Mouse (Mus musculus) ES-Bruce4 (cell line): ENCODE measurements around the gene Patj. TPM values are rescaled to one million over a fixed set of nuclear protein-coding genes. Genes with fewer than 3 reads are reported as not detected.

Experiments used
- H3K27ac ChIP-seq: 2 replicates; pipeline ENCODE4 v1.5.1; 2012; ENCODE audit warnings: low read length, inconsistent platforms; ENCODE audit not compliant: insufficient read depth
- H3K27me3 ChIP-seq: 2 replicates; pipeline ENCODE4 v1.6.1; 2012; ENCODE audit warnings: mild to moderate bottlenecking, low read length, inconsistent platforms; ENCODE audit not compliant: control insufficient read depth, poor library complexity, insufficient read depth, severe bottlenecking
- H3K36me3 ChIP-seq: 2 replicates; pipeline ENCODE4 v1.6.1; 2012; ENCODE audit warnings: inconsistent platforms, mild to moderate bottlenecking, low read length, moderate library complexity; ENCODE audit not compliant: control insufficient read depth, poor library complexity, insufficient read depth, severe bottlenecking
- H3K4me1 ChIP-seq: one replicate; pipeline ENCODE4 v1.8.1; 2011; ENCODE audit warnings: low read length; ENCODE audit not compliant: control insufficient read depth, insufficient read depth
- H3K4me3 ChIP-seq: 2 replicates; pipeline ENCODE4 v1.5.1; 2011; ENCODE audit warnings: low read depth, mild to moderate bottlenecking, low read length
- H3K9ac ChIP-seq: 2 replicates; pipeline ENCODE4 v1.6.1; 2012; ENCODE audit warnings: low read depth, mild to moderate bottlenecking, inconsistent platforms; ENCODE audit not compliant: poor library complexity, severe bottlenecking
- H3K9me3 ChIP-seq: replicated peaks from 2 replicates; pipeline ENCODE4 v1.6.1; 2012; ENCODE audit warnings: mild to moderate bottlenecking, low read length, inconsistent platforms; ENCODE audit not compliant: control insufficient read depth, poor library complexity, insufficient read depth, severe bottlenecking
- CTCF ChIP-seq: IDR thresholded peaks from one replicate; pipeline ENCODE4 v1.8.1; 2011; ENCODE audit warnings: low read depth, low read length
- EP300 ChIP-seq: IDR thresholded peaks from 2 replicates; pipeline ENCODE4 v1.6.1; 2011; ENCODE audit warnings: low read depth, low read length; ENCODE audit not compliant: insufficient read depth
- POLR2A ChIP-seq: IDR thresholded peaks from one replicate; pipeline ENCODE4 v1.8.1; 2011; ENCODE audit warnings: low read length; ENCODE audit not compliant: insufficient read depth
- polyA plus RNA-seq: library from polyadenylated mRNA; stranded (reverse); fragments of >200 nt; gene quantifications from 2 replicates; pipeline ENCODE4 v1.2.4, GENCODE M21; 2011; ENCODE audit warnings: low read depth; ENCODE audit not compliant: missing spikeins, insufficient read depth, insufficient read length

The Patj gene
- polyA plus RNA-seq, 1 experiment = 62.7 TPM

GRCm38 (mm10) chr4:98727295-98727958, 331.8 kb downstream of the Patj start:
- Histone ChIP-seq H3K4me3 (peak overlapping the region; percentile 96), H3K4me1 (no peaks in the 10 kb centered on the region), H3K27me3 (no peaks in the 10 kb centered on the region), H3K9me3 (no peaks in the 10 kb centered on the region), H3K36me3 (peaks cover 24% of the 10 kb centered on the region), H3K27ac (peak overlapping the region; percentile 96), H3K9ac (peak overlapping the region; percentile 89)
- TF ChIP-seq EP300 (no peak), CTCF (no peak), POLR2A (no peak)

- Histone ChIP-seq H3K4me1 (no peaks in the 10 kb centered on the region), H3K27me3 (no peaks in the 10 kb centered on the region), H3K9ac (peak overlapping the region; percentile 89), H3K4me3 (peak overlapping the region; percentile 96), H3K9me3 (no peaks in the 10 kb centered on the region), H3K27ac (peak overlapping the region; percentile 98), H3K36me3 (peaks cover 24% of the 10 kb centered on the region)
- TF ChIP-seq CTCF (no peak), EP300 (peak; percentile 99)
Observed at GRCm38 (mm10) chr4:98727959-98728347, 332.4 kb downstream of the Patj start.

GRCm38 (mm10) chr4:98728716-98729115, 333.1 kb downstream of the Patj start:
- Histone ChIP-seq H3K27ac (peak overlapping the region; percentile 98), H3K36me3 (peaks cover 31% of the 10 kb centered on the region), H3K4me3 (peak overlapping the region; percentile 96), H3K4me1 (no peaks in the 10 kb centered on the region), H3K9me3 (no peaks in the 10 kb centered on the region), H3K9ac (peak overlapping the region; percentile 73), H3K27me3 (no peaks in the 10 kb centered on the region)
- no peak for TF ChIP-seq EP300
- no peak for TF ChIP-seq CTCF
- TF ChIP-seq POLR2A = no peak

GRCm38 (mm10) chr4:98733660-98734059, 338.1 kb downstream of the Patj start:
- no peaks in the 10 kb centered on the region for H3K4me1 ChIP-seq
- peaks cover 78% of the 10 kb centered on the region for H3K36me3 ChIP-seq
- peak overlapping the region; percentile 57 for H3K4me3 ChIP-seq
- H3K27ac ChIP-seq = 0 out of 2 replicates have a peak overlapping the region, but pooled peaks have one; percentile 23
- peak overlapping the region; percentile 27 for H3K9ac ChIP-seq
- H3K27me3 ChIP-seq = no peaks in the 10 kb centered on the region
- no peaks in the 10 kb centered on the region for H3K9me3 ChIP-seq
- TF ChIP-seq CTCF = no peak
- TF ChIP-seq EP300 = no peak
- no peak for TF ChIP-seq POLR2A

- no peak for TF ChIP-seq CTCF
- TF ChIP-seq EP300 = no peak
- TF ChIP-seq POLR2A = no peak
- Histone ChIP-seq H3K9me3 (no peaks in the 10 kb centered on the region), H3K9ac (no peak overlapping the region), H3K36me3 (peaks cover 43% of the 10 kb centered on the region), H3K27me3 (no peaks in the 10 kb centered on the region), H3K4me3 (no peak overlapping the region), H3K4me1 (peaks cover 4% of the 10 kb centered on the region), H3K27ac (peak overlapping the region; percentile 37; the same call in 1 of the 2 replicates)
Observed at GRCm38 (mm10) chr4:98739753-98740152, 344.2 kb downstream of the Patj start.

- TF ChIP-seq CTCF (no peak), POLR2A (no peak), EP300 (no peak)
- no peaks in the 10 kb centered on the region for H3K9me3 ChIP-seq
- H3K9ac ChIP-seq = no peak overlapping the region
- no peaks in the 10 kb centered on the region for H3K27me3 ChIP-seq
- H3K36me3 ChIP-seq = peaks cover 8% of the 10 kb centered on the region
- no peak overlapping the region for H3K4me3 ChIP-seq
- H3K4me1 ChIP-seq = peaks cover 6% of the 10 kb centered on the region
- H3K27ac ChIP-seq = no peak overlapping the region
Observed at GRCm38 (mm10) chr4:98743209-98743905, 347.8 kb downstream of the Patj start.
